Mouse (Mus musculus): Measurements from ENCODE around the gene Vmn1r167.
"Not testable (repeated sequence)": the region's sequence is repeated elsewhere in the genome, so short reads cannot be mapped to it uniquely, and the experiment has no call there.

GRCm38 (mm10) chr7:23507106-23507505 is at the start of gene Vmn1r167:
- not testable (repeated sequence) for TF ChIP-seq CTCF (IDR thresholded peaks at IDR 0.05; ENCODE audit: low read depth, low read length); GATA1 (IDR thresholded peaks at IDR 0.05; ENCODE audit: borderline replicate concordance, low read length); POLR2AphosphoS5 (IDR thresholded peaks at IDR 0.05; ENCODE audit: insufficient replicate concordance, low read depth, low read length)
